Mouse (Mus musculus) heart, postnatal 0 days (tissue): Measurements from ENCODE around the gene Itgb3. TPM values are rescaled to one million over a fixed set of nuclear protein-coding genes. Genes with fewer than 3 reads are reported as not detected.

ENCODE experiments used
- ATAC-seq: fragments of 200-750 bp; cut with Nextera tagmentation; 2 replicates; pipeline ENCODE4 v1.8.0; 2017; ENCODE audit warnings: low read depth, moderate number of reproducible peaks, moderate library complexity; ENCODE audit not compliant: insufficient read depth
- DNase-seq: peaks from one replicate; pipeline ENCODE4 v3.0.0-alpha.2; 2016; ENCODE audit warnings: low spot score
- H3K27ac ChIP-seq: fragments of 300-500 bp; sonication (generic); 2 replicates; pipeline ENCODE4 v1.5.1; 2014; ENCODE audit warnings: low read depth, mild to moderate bottlenecking
- H3K27me3 ChIP-seq: fragments of 300-500 bp; sonication (generic); 2 replicates; pipeline ENCODE4 v1.6.1; 2014; ENCODE audit warnings: low read length, mixed read lengths; ENCODE audit not compliant: control insufficient read depth, insufficient read depth
- H3K36me3 ChIP-seq: fragments of 300-500 bp; sonication (generic); replicated peaks from 2 replicates; pipeline ENCODE4 v1.6.1; 2014; ENCODE audit warnings: low read length, mixed read lengths; ENCODE audit not compliant: control insufficient read depth, insufficient read depth
- H3K4me1 ChIP-seq: fragments of 300-500 bp; sonication (generic); 2 replicates; pipeline ENCODE4 v1.6.1; 2014; ENCODE audit warnings: antibody characterized with exemption; ENCODE audit not compliant: control insufficient read depth, insufficient read depth
- H3K4me2 ChIP-seq: fragments of 300-500 bp; sonication (generic); 2 replicates; pipeline ENCODE4 v1.6.1; 2014; ENCODE audit warnings: low read depth, mild to moderate bottlenecking, low read length, moderate library complexity
- H3K4me3 ChIP-seq: fragments of 300-500 bp; sonication (generic); 2 replicates; pipeline ENCODE4 v1.5.1; 2014; ENCODE audit warnings: low read depth, low read length
- H3K9ac ChIP-seq: fragments of 300-500 bp; sonication (generic); replicated peaks from 2 replicates; pipeline ENCODE4 v1.6.1; 2014; ENCODE audit warnings: low read depth, low read length, mixed read lengths
- H3K9me3 ChIP-seq: fragments of 300-500 bp; sonication (generic); replicated peaks from 2 replicates; pipeline ENCODE4 v1.6.1; 2016; ENCODE audit warnings: low read length; ENCODE audit not compliant: control insufficient read depth
- CTCF ChIP-seq: IDR thresholded peaks from 2 replicates; pipeline ENCODE4 v1.5.1; 2016; ENCODE audit warnings: antibody characterized with exemption, control low read depth, low read depth
- EP300 ChIP-seq: IDR thresholded peaks from 2 replicates; pipeline ENCODE4 v1.6.1; 2016; ENCODE audit warnings: antibody characterized with exemption, low read depth
- WGBS: fragments of 180-500 bp; shearing (Covaris S2); extraction: QIAGEN DNeasy Blood & Tissue Kit; methylation state at CpG from one replicate; pipeline ENCODE4 v1.1.7; 2014; 5-methylcytosine and 5-hydroxymethylcytosine counted together
- polyA plus RNA-seq: library from polyadenylated mRNA; unstranded; fragments of >200 nt; fragmentation: Nextera tagmentation; extraction: Ambion mirVana; gene quantifications from 2 replicates; pipeline ENCODE4 v1.2.1, GENCODE M21; 2015
- total RNA-seq: library from RNA; depleted of rRNA; stranded (reverse); fragments of >200 nt; gene quantifications from 2 replicates; pipeline ENCODE4 v1.2.3, GENCODE M21; 2014; ENCODE audit warnings: low replicate concordance; rRNA removed

Gene Itgb3
- total and polyA plus RNA-seq, 2 experiments from 2014 or later, result 1.6 to 16.4 TPM

DNA sequence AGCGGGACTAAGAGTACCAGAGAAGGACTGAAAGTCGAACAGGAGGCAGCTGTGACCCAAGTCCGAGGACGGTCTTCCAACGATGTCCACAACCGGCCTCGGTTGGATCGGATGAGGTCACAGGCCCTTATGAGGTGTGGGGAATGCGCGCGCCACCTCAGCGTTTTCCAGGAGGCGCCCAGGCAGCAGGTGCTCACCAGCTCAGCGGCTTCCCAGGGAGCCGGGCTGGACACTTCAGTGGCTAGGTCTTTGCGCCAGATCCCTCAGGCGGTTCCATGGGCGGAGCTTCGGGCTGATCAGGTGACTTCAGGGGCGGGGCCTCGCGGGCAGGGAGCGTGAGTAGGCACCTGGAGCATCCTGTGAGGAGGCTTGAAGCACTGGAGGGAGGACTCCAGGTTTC, 77.7 kb downstream of the Itgb3 start, which contains the start of gene Gm11639:
Gene Gm11639 (plus strand): TSS at position 160 of the 400 bp plus-strand sequence.
- WGBS, result 24% methylated on average over 23 of the region's 23 CpGs
- no peak within 1 kb of the TSS for H3K4me3 ChIP-seq
- DNase-seq (no peak), ATAC-seq (no peak)
- H3K4me2 ChIP-seq, result no peak within 1 kb of the TSS
- H3K4me1 ChIP-seq, result no peaks in the 10 kb centered on the region
- H3K27ac ChIP-seq, result no peak within 1 kb of the TSS
- H3K9me3 ChIP-seq, result no peaks in the 10 kb centered on the region
- TF ChIP-seq EP300, result no peak
- TF ChIP-seq CTCF, result no peak
- H3K36me3 ChIP-seq, result no peaks in the 10 kb centered on the region
- no peak within 1 kb of the TSS for H3K9ac ChIP-seq
- H3K27me3 ChIP-seq, result no peaks in the 10 kb centered on the region

DNA sequence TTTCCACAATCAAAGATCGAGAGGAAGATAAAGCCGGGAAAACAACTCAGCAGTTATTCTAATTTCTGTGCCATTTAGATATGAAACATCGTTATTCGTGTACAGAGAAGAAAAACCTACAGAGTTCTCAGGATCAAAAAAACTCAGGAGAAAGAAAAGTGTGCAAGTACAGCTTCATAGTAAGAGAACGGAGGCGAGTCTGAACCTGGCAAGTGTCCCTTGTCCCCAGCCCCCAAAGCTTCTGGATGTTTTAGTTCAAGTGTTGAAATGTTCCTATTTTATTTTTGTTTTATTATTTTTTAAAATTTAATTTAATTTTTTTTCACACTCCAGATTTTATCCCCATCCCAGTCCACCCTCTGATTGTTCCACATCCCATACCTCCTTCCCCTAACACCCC, 85.4 kb downstream of the Itgb3 start:
- Histone ChIP-seq H3K36me3 (no peaks in the 10 kb centered on the region), H3K27ac (no peak overlapping the region), H3K4me3 (no peak overlapping the region), H3K27me3 (no peaks in the 10 kb centered on the region), H3K9me3 (no peaks in the 10 kb centered on the region), H3K4me1 (no peaks in the 10 kb centered on the region), H3K9ac (no peak overlapping the region), H3K4me2 (no peak overlapping the region)
- DNase-seq, result no peak
- 87% methylated on average over 6 of the region's 6 CpGs for WGBS
- ATAC-seq, result no peak
- TF ChIP-seq EP300 (no peak), CTCF (no peak)

DNA sequence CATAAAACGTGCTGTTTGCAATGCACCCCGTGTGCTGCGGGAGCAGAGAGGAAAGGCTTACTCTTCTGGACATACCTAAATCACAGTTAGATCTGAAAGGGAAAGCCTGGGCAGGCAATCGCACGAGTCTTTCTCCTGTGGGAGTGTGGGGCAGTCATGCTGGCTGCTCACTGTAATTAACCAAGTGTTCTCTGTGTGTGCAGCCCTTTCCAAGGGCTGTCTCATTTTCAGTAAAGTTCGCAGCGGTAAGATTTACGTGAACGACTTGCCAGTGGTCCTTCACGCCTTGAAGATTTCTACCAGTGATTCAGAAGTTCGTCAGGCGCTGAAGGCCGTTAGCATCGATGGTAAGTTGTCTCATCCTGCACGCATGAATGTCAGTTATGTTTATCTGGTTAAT, 96.3 kb downstream of the Itgb3 start:
- TF ChIP-seq EP300, result no peak
- no peak for DNase-seq

DNA sequence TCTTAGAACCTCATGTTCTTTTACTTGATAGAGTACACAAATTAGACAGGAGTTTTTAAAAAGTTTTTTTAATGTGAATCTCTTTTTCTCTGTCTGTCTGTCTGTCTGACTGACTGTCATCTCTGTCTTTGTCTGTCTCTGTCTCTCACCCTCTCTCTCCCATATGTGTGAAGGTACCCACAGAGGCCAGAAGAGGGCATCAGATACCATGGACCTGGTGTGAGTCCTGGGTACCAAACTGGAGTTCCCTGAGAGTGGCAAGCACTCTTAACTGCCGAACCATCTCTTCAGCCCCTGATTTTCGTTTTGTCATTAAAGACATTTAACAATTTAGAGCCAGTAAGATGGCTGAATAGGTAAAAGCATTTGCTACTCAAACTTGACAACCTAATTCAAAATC, 99.3 kb downstream of the Itgb3 start:
- WGBS, result 55% methylated on average over 2 of the region's 2 CpGs

More for the DNA sequence above, 96.3 kb downstream of the Itgb3 start:
- Histone ChIP-seq H3K27me3 (no peaks in the 10 kb centered on the region), H3K36me3 (no peaks in the 10 kb centered on the region), H3K9me3 (no peaks in the 10 kb centered on the region), H3K4me3 (no peak overlapping the region), H3K4me1 (no peaks in the 10 kb centered on the region), H3K9ac (no peak overlapping the region), H3K27ac (no peak overlapping the region), H3K4me2 (no peak overlapping the region)
- no peak for ATAC-seq
- WGBS, result 65% methylated on average over 15 of the region's 15 CpGs

More for the DNA sequence above, 99.3 kb downstream of the Itgb3 start:
- no peak overlapping the region for H3K27ac ChIP-seq
- no peak overlapping the region for H3K9ac ChIP-seq
- H3K4me1 ChIP-seq, result no peaks in the 10 kb centered on the region
- H3K4me2 ChIP-seq, result no peak overlapping the region
- no peak overlapping the region for H3K4me3 ChIP-seq
- no peaks in the 10 kb centered on the region for H3K9me3 ChIP-seq
- H3K36me3 ChIP-seq, result no peaks in the 10 kb centered on the region
- TF ChIP-seq EP300, result no peak
- no peak; the same call in 1 of the 2 replicates for TF ChIP-seq CTCF
- no peak for ATAC-seq
- no peaks in the 10 kb centered on the region for H3K27me3 ChIP-seq
- DNase-seq, result no peak

Other genes with a start within 250 kb of the Itgb3 start
- 33.5 and 34.7 TPM in 2 replicates for gene Kansl1, start 139.1 kb upstream of the Itgb3 start, total RNA-seq
- 7.5 and 8.3 TPM in 2 replicates for gene Kansl1, start 139.1 kb upstream of the Itgb3 start, polyA plus RNA-seq
- 16.6 and 18.3 TPM in 2 replicates for gene Cdc27, start 57.4 kb upstream of the Itgb3 start, total RNA-seq
- 19.6 and 20.5 TPM in 2 replicates for gene Cdc27, start 57.4 kb upstream of the Itgb3 start, polyA plus RNA-seq
- 758 and 991 TPM in 2 replicates for gene Myl4, start 57.3 kb upstream of the Itgb3 start, total RNA-seq
- 1,182 and 1,364 TPM in 2 replicates for gene Myl4, start 57.3 kb upstream of the Itgb3 start, polyA plus RNA-seq
- not detected in 2 replicates for gene Gm11639, start 77.7 kb downstream of the Itgb3 start, total RNA-seq
- under 0.01 and 0.01 TPM in 2 replicates for gene Gm11639, start 77.7 kb downstream of the Itgb3 start, polyA plus RNA-seq